Mouse (Mus musculus): ENCODE measurements around the gene Aldh18a1. TPM values are rescaled to one million over a fixed set of nuclear protein-coding genes. Genes with fewer than 3 reads are reported as not detected.

Gene Aldh18a1
- total RNA-seq (2023) = 43.8 TPM

GRCm38 (mm10) chr19:40588293-40588654 is at the start of gene Aldh18a1:
Gene Aldh18a1 (minus strand): TSS chr19:40588463.

GRCm38 (mm10) chr19:40611830-40612506 is 23.7 kb upstream of the Aldh18a1 start, which contains the start of the genes Tctn3 and Entpd1:
Gene Tctn3 (minus strand): TSS chr19:40612233.
Gene Entpd1 (plus strand): TSS chr19:40612366.

GRCm38 (mm10) chr19:40513632-40514078 is 74.6 kb downstream of the Aldh18a1 start, which contains the start of gene Sorbs1:
Gene Sorbs1 (minus strand): TSS chr19:40513779.

Other genes with a start within 250 kb of the Aldh18a1 start
- 19.0 TPM for gene Sorbs1, start 74.7 kb downstream of the Aldh18a1 start, total RNA-seq (2023)
- gene Tctn3, start 23.8 kb upstream of the Aldh18a1 start, total RNA-seq (2023) = 7.3 TPM
- 1.9 TPM for gene Entpd1, start 23.9 kb upstream of the Aldh18a1 start, total RNA-seq (2023)
- gene Cc2d2b, start 160.3 kb upstream of the Aldh18a1 start, total RNA-seq (2023) = not detected
- gene Ccnj, start 242.8 kb upstream of the Aldh18a1 start, total RNA-seq (2023) = 8.0 TPM